Mouse (Mus musculus) lung, adult 2 months (tissue): Measurements from ENCODE around the gene Ctbp2.

Source experiments
- CTCF ChIP-seq: fragments of 200-500 bp; IDR thresholded peaks from 2 replicates; pipeline ENCODE4 v1.5.1; 2011; ENCODE audit warnings: mild to moderate bottlenecking, low read length, control low read depth; ENCODE audit not compliant: insufficient read depth
- POLR2A ChIP-seq: fragments of 200-500 bp; IDR thresholded peaks from 2 replicates; pipeline ENCODE4 v1.6.1; 2011; ENCODE audit warnings: low read depth, mild to moderate bottlenecking, control low read depth, low read length, borderline replicate concordance; ENCODE audit errors: extremely low read depth

GRCm38 (mm10) chr7:133052819-133053218 lies 71.3 kb downstream of the Ctbp2 start:
- TF ChIP-seq CTCF (no peak), POLR2A (no peak; the same call in 1 of the 2 replicates)
